Mouse (Mus musculus): ENCODE data around the gene Gpr45.
A peak's percentile ranks its signal among the peaks of the same experiment; 100 is the strongest.

The Gpr45 gene

DNA sequence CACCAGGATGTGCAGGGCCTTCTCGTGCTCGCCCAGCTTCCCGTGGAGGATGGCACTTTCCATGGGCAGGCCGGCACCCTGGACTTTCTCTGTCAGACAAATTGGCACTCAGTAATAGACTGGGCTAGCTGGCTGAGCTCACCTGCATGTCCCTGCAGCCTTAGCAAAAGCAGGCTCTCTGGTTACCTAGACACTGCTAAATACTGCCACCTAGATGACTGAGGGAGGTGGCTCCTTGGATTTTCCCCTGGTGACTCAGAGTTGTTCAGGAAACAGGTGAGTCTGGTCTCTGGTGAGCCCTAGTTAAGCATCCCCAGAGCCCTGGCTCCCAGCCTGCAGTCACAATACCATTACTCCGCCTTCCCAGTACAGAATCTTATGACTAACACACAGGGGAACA is 99.2 kb downstream of the Gpr45 start:
- no peak for DNase-seq

DNA sequence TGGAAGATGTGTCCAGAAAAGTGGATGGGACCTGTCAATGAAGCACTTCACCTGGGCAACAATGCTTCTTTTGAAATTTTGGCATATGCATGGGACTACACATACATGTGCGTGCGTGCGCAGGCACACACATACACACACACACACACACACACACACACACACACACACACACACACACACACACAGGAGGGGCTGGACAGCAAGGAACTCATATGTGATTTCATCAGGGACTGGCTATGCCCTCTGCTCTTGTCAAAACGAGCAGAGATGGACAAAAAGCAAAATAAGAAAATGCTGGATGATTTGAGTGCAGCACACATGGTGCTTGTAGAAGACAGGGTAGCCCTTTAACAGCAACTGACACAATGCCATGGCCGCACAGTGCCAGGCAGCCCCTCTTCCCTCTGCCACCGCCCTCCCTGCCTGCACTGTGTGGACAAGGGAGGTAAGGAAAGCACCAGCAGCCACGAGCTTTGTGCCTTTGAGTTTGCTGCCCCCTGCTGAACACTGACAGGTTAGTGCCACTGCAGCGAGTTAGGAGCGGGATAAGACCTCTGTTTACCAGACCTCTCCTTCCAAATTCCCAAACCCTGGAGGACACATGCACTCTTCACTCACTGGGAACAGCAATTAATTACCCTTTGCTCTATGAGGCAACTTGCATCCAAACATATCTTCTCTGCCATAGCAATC is 113.1 kb downstream of the Gpr45 start:
- peak; percentile 73 for DNase-seq

DNA sequence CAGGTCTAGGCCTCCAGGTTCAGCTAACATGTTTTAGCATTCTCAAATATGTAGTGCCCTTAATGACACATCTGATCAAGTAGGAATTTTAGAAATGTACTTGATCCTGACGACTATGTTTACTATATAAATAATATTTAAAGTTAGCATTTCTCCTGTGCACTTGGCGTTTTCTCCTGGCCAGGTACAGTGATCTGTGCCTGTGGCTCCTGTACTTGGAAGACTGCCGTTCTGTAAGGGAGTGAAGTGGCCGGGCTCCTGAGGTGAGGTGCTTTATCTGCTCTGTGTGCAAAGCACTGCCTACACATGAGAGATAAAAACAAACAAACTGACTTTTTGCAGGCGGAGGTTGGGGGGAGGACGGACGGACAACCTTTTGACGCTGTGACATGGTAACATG is 113.9 kb downstream of the Gpr45 start:
- no peak for DNase-seq

DNA sequence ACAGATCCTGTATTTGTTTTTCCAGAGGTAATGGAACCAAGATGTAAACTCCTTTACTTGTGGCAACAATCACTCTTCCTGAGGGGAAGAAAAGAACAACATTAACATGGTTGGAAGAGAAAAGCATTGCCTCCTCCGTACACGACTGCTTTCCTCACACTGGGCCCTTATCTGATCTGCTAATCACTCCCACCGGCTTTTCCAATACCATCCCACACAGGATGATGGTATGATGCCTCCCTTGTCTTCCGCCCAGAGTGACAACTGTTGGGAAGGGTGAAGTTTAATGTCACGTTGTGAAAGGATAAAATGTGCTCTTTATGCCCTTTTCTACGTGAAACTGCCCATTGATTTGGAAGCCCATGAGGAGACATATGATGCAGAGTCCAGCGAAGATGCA is 114.9 kb downstream of the Gpr45 start:
- no peak for DNase-seq

DNA sequence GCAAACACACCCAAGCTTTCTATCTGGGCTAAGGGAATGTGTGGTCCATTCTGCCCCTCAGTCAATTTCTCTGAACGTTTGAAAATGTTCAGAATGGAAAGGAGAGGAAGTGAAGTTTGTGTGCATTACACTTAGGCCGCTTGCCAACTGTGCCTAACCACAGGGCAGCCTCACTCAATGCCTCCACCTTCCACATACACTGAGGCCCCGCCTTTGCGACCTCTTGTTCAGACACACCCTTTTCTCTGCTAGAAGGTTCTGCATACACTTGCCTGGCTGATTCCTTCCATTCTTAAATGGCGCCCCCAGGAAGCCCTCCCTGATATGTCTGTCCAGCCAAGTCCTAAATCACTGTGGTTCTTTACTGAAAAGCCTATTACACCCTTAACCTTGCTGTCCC is 118.1 kb downstream of the Gpr45 start:
- DNase-seq, result no peak

DNA sequence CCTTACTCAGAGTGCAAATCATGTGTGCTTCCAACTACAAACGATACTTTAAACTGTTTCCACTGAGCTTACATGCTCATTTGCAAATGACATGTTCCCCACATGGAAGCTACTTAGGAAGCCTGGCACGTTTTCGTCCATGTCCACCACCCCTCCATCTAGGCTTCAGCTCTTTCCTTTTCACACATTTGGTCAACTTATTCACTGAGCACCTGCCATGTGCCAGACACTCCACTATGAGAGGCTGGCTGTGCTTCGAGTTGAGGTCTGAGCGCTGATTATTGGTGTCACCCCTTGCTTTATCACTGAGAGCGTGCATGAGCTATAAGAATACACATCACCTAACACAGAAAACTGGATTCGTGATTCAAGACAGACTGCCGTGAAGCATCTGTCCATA is 119.4 kb downstream of the Gpr45 start:
- DNase-seq, result no peak

DNA sequence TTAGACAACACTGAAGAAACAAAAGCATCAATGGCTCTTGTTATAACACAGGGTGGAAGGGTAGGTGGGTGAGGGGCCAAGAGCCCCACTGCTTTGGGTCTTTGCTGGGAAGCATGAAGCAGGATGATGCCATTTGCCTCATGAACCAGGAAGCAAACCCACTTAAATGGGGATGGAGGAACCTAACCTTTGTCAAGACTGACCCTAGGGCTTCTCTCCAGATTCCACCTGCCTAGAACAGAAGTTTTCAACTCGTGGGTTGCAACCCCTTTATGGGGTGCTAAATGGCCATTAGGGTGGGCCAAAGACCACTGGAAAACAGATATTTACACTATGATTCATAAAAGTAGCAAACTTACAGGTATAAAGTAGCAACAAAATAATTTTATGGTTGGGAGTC is 119.9 kb downstream of the Gpr45 start:
- no peak for DNase-seq

DNA sequence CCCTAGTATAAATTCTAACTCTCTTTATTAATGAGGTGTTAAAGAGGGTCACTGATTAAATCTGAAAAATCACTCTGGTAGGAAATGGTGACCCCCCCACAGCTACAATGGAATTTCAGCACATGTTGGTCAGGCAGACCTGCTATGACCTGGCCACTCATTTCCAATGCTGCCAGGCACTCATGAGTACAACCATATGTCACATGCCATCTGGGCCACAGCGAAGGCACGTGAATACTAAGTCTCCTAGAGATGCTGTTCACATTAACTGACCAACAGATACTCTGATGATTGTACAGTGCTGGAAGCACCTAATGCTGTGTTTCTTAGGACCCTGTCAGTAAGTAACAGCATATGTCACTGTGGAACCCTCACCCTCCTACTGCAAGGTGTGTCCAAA is 122.1 kb downstream of the Gpr45 start:
- no peak for DNase-seq

DNA sequence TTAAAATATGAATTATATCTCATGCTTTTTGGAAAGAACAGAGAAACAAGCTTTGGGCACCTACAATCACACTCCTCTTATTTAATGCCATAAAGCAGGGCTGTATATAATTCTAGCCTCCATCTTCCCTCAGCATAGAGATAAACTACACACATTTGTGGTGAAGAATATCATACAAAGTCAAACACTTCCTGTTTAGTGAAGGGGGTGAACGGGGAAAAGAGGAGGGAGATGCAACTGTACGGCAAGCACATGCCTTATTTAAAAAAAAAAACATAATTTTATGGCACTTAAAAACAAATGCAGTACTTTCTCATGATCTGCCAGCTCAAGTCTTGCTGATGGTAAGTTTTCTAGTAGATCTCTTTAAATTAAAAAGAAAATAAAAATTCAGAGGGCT is 125.5 kb downstream of the Gpr45 start:
- DNase-seq, result no peak

DNA sequence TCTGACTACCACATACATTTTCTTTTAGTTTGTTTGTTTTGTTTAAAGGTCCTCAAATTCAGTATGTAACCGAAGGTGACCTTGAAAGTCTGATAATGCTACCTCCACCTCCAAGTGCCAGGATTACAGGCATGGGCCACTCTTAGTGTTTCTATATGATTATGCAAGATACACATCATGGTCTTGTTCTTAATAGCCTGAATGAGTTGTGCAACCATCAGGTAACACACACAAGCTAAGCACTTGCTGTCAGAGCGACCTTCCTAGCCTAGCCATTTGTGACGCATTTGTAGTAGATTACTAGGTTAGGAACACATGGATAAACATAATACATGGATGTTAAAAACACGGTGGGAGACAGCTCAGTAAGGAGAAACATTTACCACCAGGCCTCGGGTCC is 130.3 kb downstream of the Gpr45 start:
- no peak for DNase-seq
